Mouse (Mus musculus): ENCODE results near the gene 2310022A10Rik.

2310022A10Rik gene

GRCm38 (mm10) chr7:27540935-27541334 is 12.1 kb upstream of the 2310022A10Rik start:
- DNase-seq (ENCODE audit: low spot score): no peak

GRCm38 (mm10) chr7:27541431-27541830 is 11.6 kb upstream of the 2310022A10Rik start:
- no peak for DNase-seq (ENCODE audit: low spot score)

GRCm38 (mm10) chr7:27541922-27542321 is 11.1 kb upstream of the 2310022A10Rik start:
- DNase-seq (ENCODE audit: low spot score): no peak

GRCm38 (mm10) chr7:27542392-27543033 is 10.5 kb upstream of the 2310022A10Rik start:
- DNase-seq (ENCODE audit: low spot score): peak; percentile 9

- no peak for DNase-seq (ENCODE audit: low spot score)
These were observed 10.0 kb upstream of the 2310022A10Rik start for GRCm38 (mm10) chr7:27543065-27543464.

GRCm38 (mm10) chr7:27543851-27544250 is 9.2 kb upstream of the 2310022A10Rik start:
- DNase-seq (ENCODE audit: low spot score): no peak

- DNase-seq (ENCODE audit: low spot score): no peak
These were observed 8.2 kb upstream of the 2310022A10Rik start for GRCm38 (mm10) chr7:27544675-27545370.

GRCm38 (mm10) chr7:27549597-27549996 is 3.4 kb upstream of the 2310022A10Rik start:
- DNase-seq (ENCODE audit: low spot score): no peak

- DNase-seq (ENCODE audit: low spot score): no peak
These were observed 963 bp upstream of the 2310022A10Rik start for GRCm38 (mm10) chr7:27552070-27552469.

- no peak for DNase-seq (ENCODE audit: low spot score)
These were observed 7.4 kb downstream of the 2310022A10Rik start for GRCm38 (mm10) chr7:27560291-27560887.

GRCm38 (mm10) chr7:27560978-27561377 is 7.9 kb downstream of the 2310022A10Rik start:
- DNase-seq (ENCODE audit: low spot score): no peak

GRCm38 (mm10) chr7:27569580-27570224 is 16.7 kb downstream of the 2310022A10Rik start:
- DNase-seq (ENCODE audit: low spot score): no peak

GRCm38 (mm10) chr7:27572133-27572532 is 19.1 kb downstream of the 2310022A10Rik start:
- no peak for DNase-seq (ENCODE audit: low spot score)

- DNase-seq (ENCODE audit: low spot score): no peak
These were observed 21.3 kb downstream of the 2310022A10Rik start for GRCm38 (mm10) chr7:27574124-27574880.

- no peak for DNase-seq (ENCODE audit: low spot score)
These were observed 23.9 kb downstream of the 2310022A10Rik start for GRCm38 (mm10) chr7:27576914-27577313.

- no peak for DNase-seq (ENCODE audit: low spot score)
These were observed 24.6 kb downstream of the 2310022A10Rik start for GRCm38 (mm10) chr7:27577589-27577988.

- DNase-seq (ENCODE audit: low spot score): no peak
These were observed 25.4 kb downstream of the 2310022A10Rik start for GRCm38 (mm10) chr7:27578465-27578864.

- no peak for DNase-seq (ENCODE audit: low spot score)
These were observed 27.5 kb downstream of the 2310022A10Rik start for GRCm38 (mm10) chr7:27580380-27581174.

- DNase-seq (ENCODE audit: low spot score): peak; percentile 45
These were observed 33.8 kb downstream of the 2310022A10Rik start for GRCm38 (mm10) chr7:27586861-27587260.

- DNase-seq (ENCODE audit: low spot score): no peak
These were observed 34.7 kb downstream of the 2310022A10Rik start for GRCm38 (mm10) chr7:27587741-27588140.

- no peak for DNase-seq (ENCODE audit: low spot score)
These were observed 37.1 kb downstream of the 2310022A10Rik start for GRCm38 (mm10) chr7:27590088-27590487.
